Mouse (Mus musculus) hindbrain, embryonic 12.5 days (tissue): ENCODE measurements around the gene Mccc2. TPM values are rescaled to one million over a fixed set of nuclear protein-coding genes. Genes with fewer than 3 reads are reported as not detected.
A peak's percentile ranks its signal among the peaks of the same experiment; 100 is the strongest.

Experiments used
- ATAC-seq: fragments of 200-750 bp; cut with Nextera tagmentation; 2 replicates; pipeline ENCODE4 v1.8.0; 2017; ENCODE audit warnings: moderate TSS enrichment; ENCODE audit not compliant: low FRiP score
- H3K27ac ChIP-seq: fragments of 300-500 bp; sonication (generic); 2 replicates; pipeline ENCODE4 v1.5.1; 2016; ENCODE audit warnings: mild to moderate bottlenecking
- H3K27me3 ChIP-seq: fragments of 300-500 bp; sonication (generic); 2 replicates; pipeline ENCODE4 v1.6.1; 2016; ENCODE audit warnings: mild to moderate bottlenecking
- H3K36me3 ChIP-seq: fragments of 300-500 bp; sonication (generic); 2 replicates; pipeline ENCODE4 v1.6.1; 2016; ENCODE audit warnings: mild to moderate bottlenecking
- H3K4me1 ChIP-seq: fragments of 300-500 bp; sonication (generic); 2 replicates; pipeline ENCODE4 v1.6.1; 2016
- H3K4me2 ChIP-seq: fragments of 300-500 bp; sonication (generic); replicated peaks from 2 replicates; pipeline ENCODE4 v1.6.1; 2016; ENCODE audit warnings: mild to moderate bottlenecking
- H3K4me3 ChIP-seq: fragments of 300-500 bp; sonication (generic); 2 replicates; pipeline ENCODE4 v1.5.1; 2016; ENCODE audit warnings: mild to moderate bottlenecking
- H3K9ac ChIP-seq: fragments of 300-500 bp; sonication (generic); 2 replicates; pipeline ENCODE4 v1.6.1; 2016; ENCODE audit warnings: mild to moderate bottlenecking, moderate library complexity
- H3K9me3 ChIP-seq: fragments of 300-500 bp; sonication (generic); replicated peaks from 2 replicates; pipeline ENCODE4 v1.6.1; 2016; ENCODE audit warnings: mild to moderate bottlenecking
- WGBS: fragments of 180-500 bp; shearing (Covaris S2); methylation state at CpG from one replicate; pipeline ENCODE4 v1.1.7; 2016; 5-methylcytosine and 5-hydroxymethylcytosine counted together
- polyA plus RNA-seq: library from polyadenylated mRNA; unstranded; fragments of >200 nt; fragmentation: Nextera tagmentation; extraction: Ambion mirVana; gene quantifications from 2 replicates; pipeline ENCODE4 v1.2.1, GENCODE M21; 2016

The Mccc2 gene
- polyA plus RNA-seq, 1 experiment from 2014 or later: 36.4 TPM

DNA sequence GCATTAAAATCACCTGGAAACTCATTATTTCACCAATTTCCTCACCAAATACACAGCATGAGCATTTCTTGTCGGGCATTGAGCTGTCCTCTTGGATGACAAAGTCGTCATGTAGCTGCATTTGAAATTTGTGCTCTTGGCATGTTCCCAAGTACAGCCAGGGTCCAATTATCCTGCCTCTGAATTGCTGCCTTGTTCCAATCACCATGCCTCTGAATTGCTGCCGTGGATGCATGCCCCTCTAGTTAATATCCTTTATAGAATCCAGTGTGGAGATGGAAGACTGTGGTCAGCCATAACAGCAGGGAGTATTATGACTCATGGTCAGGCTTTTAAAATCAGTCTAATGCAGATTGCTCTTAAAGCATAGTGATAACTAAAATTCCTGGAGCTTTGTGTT lies 77.7 kb downstream of the Mccc2 start:
- no peaks in the 10 kb centered on the region for H3K27me3 ChIP-seq
- H3K9me3 ChIP-seq: no peaks in the 10 kb centered on the region
- H3K27ac ChIP-seq: 0 out of 2 replicates have a peak overlapping the region, but pooled peaks have one; percentile 12
- H3K36me3 ChIP-seq: no peaks in the 10 kb centered on the region
- 40% methylated on average over 3 of the region's 3 CpGs for WGBS
- H3K4me2 ChIP-seq: no peak overlapping the region
- no peak overlapping the region for H3K9ac ChIP-seq
- no peak for ATAC-seq
- H3K4me3 ChIP-seq: no peak overlapping the region
- H3K4me1 ChIP-seq: peaks cover 26% of the 10 kb centered on the region

DNA sequence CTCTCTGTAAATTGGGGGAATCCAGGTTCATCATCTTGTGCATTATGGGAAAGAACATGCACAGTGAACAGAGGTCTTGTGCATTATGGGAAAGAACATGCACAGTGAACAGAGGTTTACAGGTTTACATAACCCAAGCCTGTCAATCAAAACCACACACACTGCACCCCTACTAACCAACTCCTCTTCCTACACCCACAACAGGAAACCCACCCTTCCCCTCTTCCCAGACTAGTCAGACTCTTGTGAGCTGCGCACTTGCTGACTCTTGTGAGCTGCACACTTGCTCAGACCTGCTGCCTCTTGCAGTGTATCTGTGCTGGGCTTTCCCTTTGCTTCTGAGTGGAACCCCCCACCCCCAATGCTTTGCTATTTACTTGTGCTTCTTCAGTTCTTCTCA lies 83.0 kb downstream of the Mccc2 start:
- Histone ChIP-seq H3K4me3 (no peak overlapping the region), H3K9me3 (no peaks in the 10 kb centered on the region), H3K36me3 (no peaks in the 10 kb centered on the region), H3K4me2 (no peak overlapping the region), H3K27ac (no peak overlapping the region), H3K9ac (no peak overlapping the region), H3K4me1 (no peaks in the 10 kb centered on the region), H3K27me3 (no peaks in the 10 kb centered on the region)
- 81% methylated on average over 1 of the region's 1 CpGs for WGBS
- no peak for ATAC-seq

DNA sequence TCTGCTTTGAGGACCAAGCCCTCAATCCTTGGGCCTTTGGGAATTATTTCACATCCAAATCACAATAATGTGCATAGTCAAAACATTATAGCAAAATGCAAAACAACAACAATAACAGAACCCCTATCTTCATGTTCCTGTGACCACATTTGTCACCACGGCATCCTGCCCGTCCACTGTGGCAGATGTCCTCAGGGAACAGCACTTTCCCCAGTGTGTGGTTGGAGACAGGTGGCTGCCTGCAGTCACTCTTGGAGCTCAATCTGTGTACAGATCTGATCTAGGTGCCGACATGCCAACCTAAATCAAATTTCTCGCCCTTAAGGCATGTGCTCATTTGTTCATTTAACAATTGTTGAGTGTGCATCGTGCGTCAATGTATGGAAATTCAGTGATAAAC lies 83.9 kb downstream of the Mccc2 start:
- ATAC-seq: no peak
- Histone ChIP-seq H3K27me3 (no peaks in the 10 kb centered on the region), H3K9ac (no peak overlapping the region), H3K27ac (no peak overlapping the region), H3K36me3 (no peaks in the 10 kb centered on the region), H3K4me3 (no peak overlapping the region), H3K4me2 (no peak overlapping the region), H3K9me3 (no peaks in the 10 kb centered on the region), H3K4me1 (no peaks in the 10 kb centered on the region)
- WGBS: 81% methylated on average over 6 of the region's 6 CpGs

DNA sequence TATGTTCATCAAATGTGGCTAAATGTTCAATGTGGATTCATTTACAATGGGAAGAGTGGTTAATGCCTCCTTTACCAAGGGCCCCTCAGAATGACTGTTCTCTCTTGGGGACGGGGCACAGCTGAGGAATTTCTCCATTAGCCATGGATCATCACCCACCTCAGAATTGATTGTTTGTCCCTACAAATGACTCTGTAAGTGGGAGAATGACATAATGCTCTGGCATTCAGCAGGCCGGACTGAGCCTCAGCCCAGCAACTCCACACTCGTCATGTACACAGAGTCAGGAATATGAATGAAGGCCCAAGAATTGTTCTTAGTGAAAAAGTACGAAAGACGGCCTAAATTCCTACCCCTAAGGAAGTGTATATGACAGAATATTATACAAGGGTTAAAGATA lies 89.2 kb downstream of the Mccc2 start:
- no peak overlapping the region for H3K27ac ChIP-seq
- no peaks in the 10 kb centered on the region for H3K36me3 ChIP-seq
- peaks cover 9% of the 10 kb centered on the region for H3K4me1 ChIP-seq
- no peak overlapping the region for H3K9ac ChIP-seq
- H3K4me2 ChIP-seq: no peak overlapping the region
- no peaks in the 10 kb centered on the region for H3K9me3 ChIP-seq
- no peak overlapping the region for H3K4me3 ChIP-seq
- no peaks in the 10 kb centered on the region for H3K27me3 ChIP-seq
- 42% methylated on average over 5 of the region's 5 CpGs for WGBS
- ATAC-seq: peak; percentile 83

DNA sequence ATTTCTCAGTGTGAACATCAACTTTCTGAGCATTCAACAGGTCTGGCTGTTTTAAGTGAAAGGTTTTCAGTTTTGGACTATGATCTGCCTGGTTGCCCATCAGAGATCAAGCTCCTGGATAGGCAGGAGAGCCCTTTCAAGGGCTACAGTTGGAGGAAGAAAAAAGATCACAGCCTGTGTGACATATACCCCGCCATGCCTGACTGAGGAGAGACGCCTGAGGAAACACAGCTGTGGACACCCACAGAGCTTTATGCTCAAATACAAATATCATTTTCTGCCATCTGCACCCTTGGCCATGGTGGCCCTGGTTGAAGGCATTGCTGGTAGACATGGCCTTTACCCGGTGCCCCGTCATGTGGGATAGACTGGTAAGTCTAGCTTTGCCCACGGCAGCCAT lies 99.8 kb downstream of the Mccc2 start:
- no peak overlapping the region for H3K4me3 ChIP-seq
- ATAC-seq: no peak
- no peak overlapping the region for H3K27ac ChIP-seq
- H3K9ac ChIP-seq: no peak overlapping the region
- H3K9me3 ChIP-seq: no peaks in the 10 kb centered on the region
- no peak overlapping the region for H3K4me2 ChIP-seq
- H3K36me3 ChIP-seq: no peaks in the 10 kb centered on the region
- no peaks in the 10 kb centered on the region for H3K27me3 ChIP-seq
- H3K4me1 ChIP-seq: no peaks in the 10 kb centered on the region
- 71% methylated on average over 5 of the region's 5 CpGs for WGBS

DNA sequence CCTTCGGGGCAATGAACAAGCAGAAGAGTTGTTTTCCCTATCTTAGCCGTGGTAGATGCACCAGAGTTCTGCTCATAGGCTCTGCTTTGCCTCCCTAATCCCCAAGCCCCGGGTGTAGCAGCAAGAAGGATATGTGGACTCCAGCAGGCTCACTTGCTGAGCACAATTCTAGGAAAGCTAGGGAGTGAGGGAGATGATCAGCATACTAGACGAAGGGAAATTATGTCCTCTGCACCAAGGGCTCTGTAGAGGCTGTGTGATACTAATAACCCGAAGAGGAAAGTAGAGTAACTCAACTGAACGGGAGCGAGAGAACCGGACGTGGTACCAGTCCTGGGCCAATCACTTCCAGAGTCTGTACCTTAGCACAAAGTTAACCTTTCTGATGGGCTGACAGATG lies 114.5 kb downstream of the Mccc2 start, which contains the start of gene Cartpt:
Gene Cartpt, minus strand, starts transcription at position 127 of the 400 bp plus-strand sequence.
- no peak for ATAC-seq
- Histone ChIP-seq H3K4me3 (peak within 1 kb of the TSS; percentile 39), H3K9me3 (no peaks in the 10 kb centered on the region), H3K27me3 (peaks cover 44% of the 10 kb centered on the region), H3K36me3 (no peaks in the 10 kb centered on the region), H3K4me2 (peak within 1 kb of the TSS; percentile 69), H3K4me1 (peaks cover 11% of the 10 kb centered on the region; the same call in 1 of the 2 replicates), H3K9ac (peak within 1 kb of the TSS; percentile 5), H3K27ac (no peak within 1 kb of the TSS)
- WGBS: 45% methylated on average over 9 of the region's 9 CpGs

DNA sequence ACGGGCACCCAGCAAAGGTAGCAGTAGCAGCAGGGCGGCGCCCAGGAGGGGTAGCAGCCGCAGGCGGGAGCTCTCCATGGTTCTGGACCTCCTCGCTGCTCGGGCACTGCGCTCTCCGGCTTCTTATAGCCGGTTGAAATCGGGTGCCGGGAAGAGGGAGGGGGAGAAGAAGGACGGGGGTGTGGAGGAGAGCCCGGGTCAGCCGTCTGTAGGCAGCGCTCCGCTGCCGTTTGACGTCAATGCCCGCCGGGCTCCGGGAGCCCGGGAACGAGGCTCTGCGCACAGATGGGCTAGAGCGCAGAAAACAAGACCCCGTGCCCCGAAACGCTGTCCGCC lies 114.9 kb downstream of the Mccc2 start:
- Histone ChIP-seq H3K9ac (peak overlapping the region; percentile 5), H3K4me2 (peak overlapping the region; percentile 69), H3K9me3 (no peaks in the 10 kb centered on the region), H3K4me1 (peaks cover 11% of the 10 kb centered on the region; the same call in 1 of the 2 replicates), H3K27me3 (peaks cover 44% of the 10 kb centered on the region), H3K36me3 (no peaks in the 10 kb centered on the region), H3K27ac (no peak overlapping the region), H3K4me3 (peak overlapping the region; percentile 39)
- peak; percentile 74 for ATAC-seq
- WGBS: under 1% methylated on average over 30 of the region's 30 CpGs

DNA sequence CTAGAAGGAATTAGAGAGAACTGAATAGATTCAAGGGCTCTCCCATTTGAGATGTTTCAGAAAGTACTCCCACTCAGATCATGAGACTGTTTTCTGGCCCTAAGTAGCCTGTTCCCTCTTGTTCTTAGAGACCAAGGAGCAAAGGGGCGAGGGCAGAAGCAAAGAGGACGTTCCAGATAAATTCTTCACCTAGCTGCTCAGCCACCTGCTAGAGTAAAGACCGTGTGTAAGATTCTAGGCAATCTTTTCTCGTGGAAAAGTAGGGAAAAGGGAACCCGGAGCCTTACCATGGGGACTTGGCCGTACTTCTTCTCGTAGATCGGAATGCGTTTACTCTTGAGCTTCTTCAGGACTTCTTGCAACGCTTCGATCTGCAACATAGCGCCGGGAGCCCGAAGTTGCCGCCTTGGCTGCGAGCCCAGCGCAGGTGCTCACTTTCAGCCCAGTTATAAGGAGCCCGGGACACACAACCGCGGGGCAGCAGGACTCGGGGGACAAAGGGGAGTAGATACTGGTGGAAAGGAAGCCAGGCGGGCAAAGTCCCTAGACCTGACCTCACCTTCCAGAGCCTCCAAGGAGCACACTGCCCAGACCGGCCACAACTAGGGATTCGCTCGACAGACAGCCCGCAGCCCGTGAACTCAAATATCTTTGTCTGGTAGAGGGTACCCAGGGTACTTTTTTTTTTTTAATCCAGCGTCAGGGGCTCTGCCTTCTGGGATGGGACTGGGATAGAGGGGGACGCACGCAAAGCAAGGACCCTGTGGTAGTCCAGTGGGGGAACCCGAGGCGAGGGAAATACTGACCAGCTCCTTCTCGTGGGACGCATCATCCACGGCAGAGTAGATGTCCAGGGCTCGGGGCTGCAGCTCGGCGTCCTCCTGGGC lies 115.5 kb downstream of the Mccc2 start:
- Histone ChIP-seq H3K4me3 (peak overlapping the region; percentile 39), H3K27me3 (peaks cover 47% of the 10 kb centered on the region), H3K4me2 (peak overlapping the region; percentile 69), H3K9me3 (no peaks in the 10 kb centered on the region), H3K4me1 (peaks cover 11% of the 10 kb centered on the region; the same call in 1 of the 2 replicates), H3K36me3 (no peaks in the 10 kb centered on the region), H3K9ac (peak overlapping the region; percentile 5), H3K27ac (no peak overlapping the region)
- peak; percentile 54 for ATAC-seq
- WGBS: 6% methylated on average over 38 of the region's 38 CpGs

DNA sequence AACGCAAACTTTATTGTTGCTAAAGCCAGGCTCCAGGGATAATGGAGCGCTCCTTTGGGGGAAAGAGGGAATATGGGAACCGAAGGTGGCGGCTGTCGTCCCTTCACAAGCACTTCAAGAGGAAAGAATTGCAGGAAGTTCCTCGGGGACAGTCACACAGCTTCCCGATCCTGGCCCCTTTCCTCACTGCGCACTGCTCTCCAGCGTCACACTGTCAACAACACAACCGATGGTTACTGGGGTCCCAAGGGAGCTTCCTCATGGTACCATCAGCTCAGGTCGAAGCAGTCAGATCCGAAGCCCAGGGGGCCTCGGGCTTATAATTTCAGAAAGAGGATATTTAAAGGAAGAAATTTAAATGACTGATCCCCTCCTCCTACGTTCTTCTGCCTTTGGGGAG lies 116.6 kb downstream of the Mccc2 start:
- 26% methylated on average over 14 of the region's 14 CpGs for WGBS
- ATAC-seq: no peak
- Histone ChIP-seq H3K4me1 (peaks cover 11% of the 10 kb centered on the region; the same call in 1 of the 2 replicates), H3K4me3 (no peak overlapping the region), H3K4me2 (no peak overlapping the region), H3K36me3 (no peaks in the 10 kb centered on the region), H3K27me3 (peaks cover 47% of the 10 kb centered on the region), H3K27ac (no peak overlapping the region), H3K9me3 (no peaks in the 10 kb centered on the region), H3K9ac (no peak overlapping the region)

Other genes with a start within 250 kb of the Mccc2 start
- gene Cartpt, start 114.5 kb downstream of the Mccc2 start, polyA plus RNA-seq: 13.3 and 15.9 TPM in 2 replicates
- 32.4 and 36.5 TPM in 2 replicates for gene Bdp1, start 88.4 kb upstream of the Mccc2 start, polyA plus RNA-seq
- gene Serf1, start 92.4 kb upstream of the Mccc2 start, polyA plus RNA-seq: 358 and 382 TPM in 2 replicates
- 52.7 and 53.8 TPM in 2 replicates for gene Smn1, start 109.2 kb upstream of the Mccc2 start, polyA plus RNA-seq
- gene Naip2, start 186.5 kb upstream of the Mccc2 start, polyA plus RNA-seq: 0.18 and 0.34 TPM in 2 replicates
- 0.10 and 0.15 TPM in 2 replicates for gene Naip5, start 230.7 kb upstream of the Mccc2 start, polyA plus RNA-seq